Mouse (Mus musculus): ENCODE data around the gene Ccdc130. TPM values are rescaled to one million over a fixed set of nuclear protein-coding genes. Genes with fewer than 3 reads are reported as not detected.
A peak's percentile ranks its signal among the peaks of the same experiment; 100 is the strongest.

Gene Ccdc130
- polyA plus RNA-seq, 1 experiment from 2014 or later = 21.0 TPM

- no peak overlapping the region for H3K4me3 ChIP-seq (ENCODE audit: low read depth, low read length)
- no peak overlapping the region for H3K4me2 ChIP-seq (ENCODE audit: low read depth, low read length, severe bottlenecking)
- H3K27me3 ChIP-seq (ENCODE audit: control insufficient read depth, insufficient read depth, low read length) = no peaks in the 10 kb centered on the region
- H3K4me1 ChIP-seq (replicated peaks; ENCODE audit: control insufficient read depth, insufficient read depth, low read length) = no peaks in the 10 kb centered on the region
- H3K36me3 ChIP-seq (ENCODE audit: control insufficient read depth, insufficient read depth, low read length) = no peaks in the 10 kb centered on the region
- no peaks in the 10 kb centered on the region for H3K9me3 ChIP-seq (ENCODE audit: control insufficient read depth, low read length)
- no peak overlapping the region for H3K27ac ChIP-seq (ENCODE audit: low read depth, low read length)
- no peak overlapping the region for H3K9ac ChIP-seq (ENCODE audit: low read length)
- 48% methylated on average over 9 of the region's 9 CpGs for WGBS
- DNase-seq (ENCODE audit: low spot score) (peak; percentile 54), ATAC-seq (replicated peaks; ENCODE audit: low FRiP score) (no peak)
Observed at GRCm38 (mm10) chr8:84284608-84285063, 14.5 kb upstream of the Ccdc130 start.

GRCm38 (mm10) chr8:84280777-84281176 lies 10.6 kb upstream of the Ccdc130 start:
- Histone ChIP-seq H3K9me3 (ENCODE audit: control insufficient read depth, low read length) (no peaks in the 10 kb centered on the region), H3K27me3 (ENCODE audit: control insufficient read depth, insufficient read depth, low read length) (no peaks in the 10 kb centered on the region), H3K9ac (ENCODE audit: low read length) (no peak overlapping the region), H3K4me3 (ENCODE audit: low read depth, low read length) (no peak overlapping the region), H3K4me1 (replicated peaks; ENCODE audit: control insufficient read depth, insufficient read depth, low read length) (no peaks in the 10 kb centered on the region), H3K36me3 (ENCODE audit: control insufficient read depth, insufficient read depth, low read length) (no peaks in the 10 kb centered on the region), H3K27ac (ENCODE audit: low read depth, low read length) (no peak overlapping the region), H3K4me2 (ENCODE audit: low read depth, low read length, severe bottlenecking) (no peak overlapping the region)
- no peak for ATAC-seq (replicated peaks; ENCODE audit: low FRiP score)
- no peak for DNase-seq (ENCODE audit: low spot score)
- WGBS = 87% methylated on average over 10 of the region's 10 CpGs

DNA sequence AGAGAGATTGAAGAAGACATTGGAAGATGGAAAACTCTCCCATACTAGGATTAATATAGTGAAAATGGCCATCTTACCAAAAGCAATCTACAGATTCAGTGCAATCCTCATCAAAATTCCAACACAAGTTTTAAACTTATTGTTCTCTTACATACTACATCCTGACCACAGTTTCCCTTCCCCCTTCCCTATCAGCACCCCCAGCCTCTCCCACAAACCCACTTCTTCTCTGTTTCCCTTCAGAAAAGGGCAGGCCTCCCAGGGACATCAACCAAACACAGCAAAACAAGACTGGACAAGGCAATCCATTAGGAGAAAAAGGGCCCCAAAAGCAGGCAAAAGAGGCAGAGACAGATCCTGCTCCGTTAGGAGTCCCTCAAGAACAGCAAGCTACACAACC lies 6.3 kb upstream of the Ccdc130 start:
- DNase-seq (ENCODE audit: low spot score) (no peak), ATAC-seq (replicated peaks; ENCODE audit: low FRiP score) (no peak)
- H3K27ac ChIP-seq (ENCODE audit: low read depth, low read length) = no peak overlapping the region
- no peaks in the 10 kb centered on the region for H3K9me3 ChIP-seq (ENCODE audit: control insufficient read depth, low read length)
- 68% methylated on average over 1 of the region's 1 CpGs for WGBS
- no peak overlapping the region for H3K4me2 ChIP-seq (ENCODE audit: low read depth, low read length, severe bottlenecking)
- no peak overlapping the region for H3K9ac ChIP-seq (ENCODE audit: low read length)
- no peak overlapping the region for H3K4me3 ChIP-seq (ENCODE audit: low read depth, low read length)
- H3K36me3 ChIP-seq (ENCODE audit: control insufficient read depth, insufficient read depth, low read length) = no peaks in the 10 kb centered on the region
- no peaks in the 10 kb centered on the region for H3K27me3 ChIP-seq (ENCODE audit: control insufficient read depth, insufficient read depth, low read length)
- H3K4me1 ChIP-seq (replicated peaks; ENCODE audit: control insufficient read depth, insufficient read depth, low read length) = no peaks in the 10 kb centered on the region

DNA sequence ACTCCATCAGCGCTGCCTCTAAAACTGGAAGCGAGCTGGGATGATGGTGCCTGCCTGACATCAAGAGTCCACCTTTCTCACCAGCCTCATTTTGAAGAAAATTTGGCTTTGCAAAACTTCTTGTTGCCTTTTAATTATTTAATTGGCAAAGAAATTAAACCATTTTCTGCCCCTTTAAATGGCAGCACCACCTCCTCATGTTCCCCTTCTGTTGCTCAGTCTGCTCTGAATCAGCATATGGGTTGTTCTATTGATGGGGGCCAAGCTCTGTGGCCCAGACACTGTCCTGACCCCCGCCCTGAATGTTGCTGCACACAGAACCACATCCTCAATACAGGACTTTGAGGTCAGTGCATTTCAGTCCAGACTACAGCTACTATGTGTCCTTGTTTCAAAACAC lies 3.8 kb upstream of the Ccdc130 start:
- Histone ChIP-seq H3K36me3 (ENCODE audit: control insufficient read depth, insufficient read depth, low read length) (no peaks in the 10 kb centered on the region), H3K27me3 (ENCODE audit: control insufficient read depth, insufficient read depth, low read length) (no peaks in the 10 kb centered on the region), H3K4me3 (ENCODE audit: low read depth, low read length) (no peak overlapping the region), H3K4me1 (replicated peaks; ENCODE audit: control insufficient read depth, insufficient read depth, low read length) (peaks cover 6% of the 10 kb centered on the region), H3K27ac (ENCODE audit: low read depth, low read length) (no peak overlapping the region), H3K9me3 (ENCODE audit: control insufficient read depth, low read length) (no peaks in the 10 kb centered on the region), H3K4me2 (ENCODE audit: low read depth, low read length, severe bottlenecking) (no peak overlapping the region), H3K9ac (ENCODE audit: low read length) (no peak overlapping the region)
- DNase-seq (ENCODE audit: low spot score) (no peak), ATAC-seq (replicated peaks; ENCODE audit: low FRiP score) (no peak)
- 73% methylated on average over 3 of the region's 3 CpGs for WGBS

GRCm38 (mm10) chr8:84272302-84272701 lies 2.1 kb upstream of the Ccdc130 start:
- H3K4me2 ChIP-seq (ENCODE audit: low read depth, low read length, severe bottlenecking) = no peak overlapping the region
- H3K9me3 ChIP-seq (ENCODE audit: control insufficient read depth, low read length) = no peaks in the 10 kb centered on the region
- H3K27me3 ChIP-seq (ENCODE audit: control insufficient read depth, insufficient read depth, low read length) = no peaks in the 10 kb centered on the region
- WGBS = 85% methylated on average over 4 of the region's 4 CpGs
- DNase-seq (ENCODE audit: low spot score) (peak; percentile 41), ATAC-seq (replicated peaks; ENCODE audit: low FRiP score) (no peak)
- no peak overlapping the region for H3K4me3 ChIP-seq (ENCODE audit: low read depth, low read length)
- H3K9ac ChIP-seq (ENCODE audit: low read length) = no peak overlapping the region
- H3K36me3 ChIP-seq (ENCODE audit: control insufficient read depth, insufficient read depth, low read length) = no peaks in the 10 kb centered on the region
- peaks cover 6% of the 10 kb centered on the region for H3K4me1 ChIP-seq (replicated peaks; ENCODE audit: control insufficient read depth, insufficient read depth, low read length)
- no peak overlapping the region for H3K27ac ChIP-seq (ENCODE audit: low read depth, low read length)

GRCm38 (mm10) chr8:84261098-84261497 lies 9.1 kb downstream of the Ccdc130 start:
- Histone ChIP-seq H3K4me3 (ENCODE audit: low read depth, low read length) (no peak overlapping the region), H3K9ac (ENCODE audit: low read length) (no peak overlapping the region), H3K9me3 (ENCODE audit: control insufficient read depth, low read length) (no peaks in the 10 kb centered on the region), H3K27me3 (ENCODE audit: control insufficient read depth, insufficient read depth, low read length) (no peaks in the 10 kb centered on the region), H3K36me3 (ENCODE audit: control insufficient read depth, insufficient read depth, low read length) (peaks cover 2% of the 10 kb centered on the region), H3K4me1 (replicated peaks; ENCODE audit: control insufficient read depth, insufficient read depth, low read length) (peaks cover 6% of the 10 kb centered on the region), H3K4me2 (ENCODE audit: low read depth, low read length, severe bottlenecking) (no peak overlapping the region), H3K27ac (ENCODE audit: low read depth, low read length) (no peak overlapping the region)
- DNase-seq (ENCODE audit: low spot score) (no peak), ATAC-seq (replicated peaks; ENCODE audit: low FRiP score) (no peak)
- WGBS = 88% methylated on average over 4 of the region's 4 CpGs

DNA sequence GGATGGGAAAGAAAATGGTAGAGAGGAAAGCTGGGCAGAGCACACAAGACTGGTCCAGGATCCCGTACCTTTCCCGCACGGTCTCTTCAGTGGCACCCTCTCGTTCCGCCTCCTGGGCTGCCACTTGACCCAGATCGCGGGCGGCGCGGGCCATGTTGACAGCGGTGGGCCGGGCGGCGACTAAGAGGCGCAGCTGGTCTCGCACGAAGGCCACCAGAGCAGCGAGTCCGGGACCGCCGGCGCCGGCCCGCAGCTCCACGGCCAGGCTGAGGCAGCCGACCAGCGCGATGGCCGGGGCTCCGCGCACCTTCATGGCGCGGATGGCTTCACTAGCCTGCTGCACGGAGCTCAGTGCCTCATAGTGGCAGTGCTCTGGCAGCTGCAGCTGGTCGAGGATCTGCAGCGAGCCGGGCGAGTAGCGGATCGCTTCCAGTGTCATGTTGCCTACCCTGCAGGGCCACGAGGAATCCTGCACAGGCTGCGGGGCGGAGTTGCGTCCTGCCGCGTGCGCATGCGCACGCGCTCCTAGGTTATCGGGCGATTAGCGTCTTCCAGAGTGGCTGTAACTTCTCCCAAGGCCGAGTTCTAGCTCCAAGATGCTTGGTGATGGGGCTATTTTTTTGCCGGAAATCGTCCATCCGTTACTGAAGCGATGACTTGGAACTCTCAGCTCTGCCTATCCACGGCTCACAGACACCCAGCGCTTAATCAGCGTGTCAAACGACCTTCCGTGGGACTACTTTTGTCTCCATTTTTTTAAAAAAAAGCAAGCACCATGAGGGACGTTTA lies 13.2 kb downstream of the Ccdc130 start, which contains the start of gene Mri1:
TSS of gene Mri1 (minus strand) at position 505 of the 789 bp plus-strand sequence.
- H3K27me3 ChIP-seq (ENCODE audit: control insufficient read depth, insufficient read depth, low read length) = no peaks in the 10 kb centered on the region
- peak within 1 kb of the TSS; percentile 81 for H3K27ac ChIP-seq (ENCODE audit: low read depth, low read length)
- under 1% methylated on average over 64 of the region's 64 CpGs for WGBS
- H3K9me3 ChIP-seq (ENCODE audit: control insufficient read depth, low read length) = no peaks in the 10 kb centered on the region
- H3K36me3 ChIP-seq (ENCODE audit: control insufficient read depth, insufficient read depth, low read length) = peaks cover 6% of the 10 kb centered on the region
- ATAC-seq (replicated peaks; ENCODE audit: low FRiP score) (peak; percentile 86), DNase-seq (ENCODE audit: low spot score) (peak; percentile 93)
- peaks cover 7% of the 10 kb centered on the region for H3K4me1 ChIP-seq (replicated peaks; ENCODE audit: control insufficient read depth, insufficient read depth, low read length)
- peak within 1 kb of the TSS; percentile 96 for H3K4me2 ChIP-seq (ENCODE audit: low read depth, low read length, severe bottlenecking)
- H3K4me3 ChIP-seq (ENCODE audit: low read depth, low read length) = peak within 1 kb of the TSS; percentile 76
- peak within 1 kb of the TSS; percentile 81 for H3K9ac ChIP-seq (ENCODE audit: low read length)

DNA sequence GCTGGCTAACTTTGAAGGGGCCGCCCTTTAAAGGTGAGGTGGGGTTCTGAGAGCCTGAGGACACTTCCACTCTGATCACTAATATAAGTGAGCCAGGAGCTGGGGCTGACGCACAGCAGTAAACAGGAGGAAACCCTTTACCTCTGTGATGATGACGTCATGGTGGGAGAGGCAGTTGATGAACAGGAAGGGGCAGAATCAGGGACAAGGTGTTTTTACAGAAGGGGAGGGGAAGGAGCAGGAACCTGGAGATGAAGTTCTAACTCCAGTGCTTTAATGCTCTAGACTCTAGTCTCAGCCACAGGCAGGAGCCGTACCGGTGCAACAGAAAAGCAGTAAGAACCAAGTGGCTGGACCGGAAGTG lies 13.7 kb downstream of the Ccdc130 start:
- peaks cover 7% of the 10 kb centered on the region for H3K4me1 ChIP-seq (replicated peaks; ENCODE audit: control insufficient read depth, insufficient read depth, low read length)
- no peaks in the 10 kb centered on the region for H3K27me3 ChIP-seq (ENCODE audit: control insufficient read depth, insufficient read depth, low read length)
- ATAC-seq (replicated peaks; ENCODE audit: low FRiP score) (peak; percentile 31), DNase-seq (ENCODE audit: low spot score) (no peak)
- peak overlapping the region; percentile 76 for H3K4me3 ChIP-seq (ENCODE audit: low read depth, low read length)
- H3K4me2 ChIP-seq (ENCODE audit: low read depth, low read length, severe bottlenecking) = peak overlapping the region; percentile 96
- peaks cover 7% of the 10 kb centered on the region for H3K36me3 ChIP-seq (ENCODE audit: control insufficient read depth, insufficient read depth, low read length)
- no peaks in the 10 kb centered on the region for H3K9me3 ChIP-seq (ENCODE audit: control insufficient read depth, low read length)
- H3K27ac ChIP-seq (ENCODE audit: low read depth, low read length) = peak overlapping the region; percentile 81; the same call in 1 of the 2 replicates
- H3K9ac ChIP-seq (ENCODE audit: low read length) = peak overlapping the region; percentile 81
- WGBS = 14% methylated on average over 6 of the region's 6 CpGs

DNA sequence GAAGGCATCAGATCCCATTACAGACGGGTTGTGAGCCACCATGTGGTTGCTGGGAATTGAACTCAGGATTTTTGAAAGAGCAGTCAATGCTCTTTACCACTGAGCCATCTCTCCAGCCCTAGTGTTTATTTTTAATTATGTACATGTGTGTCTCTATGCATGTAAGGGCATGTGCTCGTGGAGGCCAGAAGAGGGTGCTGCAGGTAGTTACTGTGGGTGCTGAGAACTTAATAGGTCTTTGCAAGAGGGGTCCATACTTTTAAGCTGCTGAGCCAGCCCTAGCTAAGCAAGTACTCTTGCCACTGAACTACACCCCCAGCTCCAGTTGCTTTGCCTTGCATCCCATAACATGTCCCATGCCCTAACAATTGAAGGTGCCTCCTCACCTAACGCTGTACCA lies 14.3 kb downstream of the Ccdc130 start:
- Histone ChIP-seq H3K4me1 (replicated peaks; ENCODE audit: control insufficient read depth, insufficient read depth, low read length) (peaks cover 7% of the 10 kb centered on the region), H3K27ac (ENCODE audit: low read depth, low read length) (no peak overlapping the region), H3K36me3 (ENCODE audit: control insufficient read depth, insufficient read depth, low read length) (peaks cover 7% of the 10 kb centered on the region)

More for the DNA sequence above, 14.3 kb downstream of the Ccdc130 start:
- no peaks in the 10 kb centered on the region for H3K27me3 ChIP-seq (ENCODE audit: control insufficient read depth, insufficient read depth, low read length)
- H3K4me2 ChIP-seq (ENCODE audit: low read depth, low read length, severe bottlenecking) = peak overlapping the region; percentile 96
- WGBS = 86% methylated on average over 3 of the region's 3 CpGs
- H3K9me3 ChIP-seq (ENCODE audit: control insufficient read depth, low read length) = no peaks in the 10 kb centered on the region
- no peak for DNase-seq (ENCODE audit: low spot score)
- peak overlapping the region; percentile 76 for H3K4me3 ChIP-seq (ENCODE audit: low read depth, low read length)
- ATAC-seq (replicated peaks; ENCODE audit: low FRiP score) = no peak
- no peak overlapping the region for H3K9ac ChIP-seq (ENCODE audit: low read length)
